Mouse (Mus musculus): ENCODE measurements around the gene Smchd1.

The Smchd1 gene

DNA sequence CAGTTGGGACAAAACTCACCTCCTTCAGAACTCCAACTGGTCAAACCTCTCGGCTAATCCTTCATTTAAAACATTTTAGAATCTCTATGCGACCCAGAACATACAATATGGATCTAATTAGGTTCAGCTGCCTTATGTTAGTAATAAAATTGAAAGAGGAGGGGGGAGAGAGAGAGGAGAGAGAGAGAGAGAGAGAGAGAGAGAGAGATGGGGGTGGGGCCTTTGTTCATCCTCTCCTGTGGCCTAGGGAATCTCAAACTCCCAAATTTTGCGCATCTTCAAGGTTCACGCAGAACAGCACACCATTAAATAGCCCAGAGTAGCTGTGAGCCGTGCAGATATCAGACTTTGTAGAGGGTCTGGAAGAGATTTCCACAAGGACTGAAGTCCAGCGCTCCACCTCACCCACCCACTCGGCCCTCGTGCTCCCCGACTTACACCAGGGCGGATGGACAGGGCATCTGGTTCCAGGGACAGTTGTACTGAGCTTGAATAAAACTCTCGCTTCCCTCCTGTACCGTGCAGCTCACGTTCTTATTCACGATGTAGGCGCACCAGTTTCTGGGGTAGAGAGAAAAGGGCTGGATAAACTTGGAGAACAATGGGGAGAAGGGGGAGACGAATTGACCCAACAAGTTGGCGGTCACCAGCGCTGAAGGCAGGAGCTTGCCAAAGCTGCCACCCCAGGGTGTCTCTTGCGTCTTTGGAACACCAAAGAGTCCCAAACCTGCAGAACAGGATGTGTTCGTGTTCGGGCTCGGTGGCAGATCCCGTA, 165.2 kb downstream of the Smchd1 start:
- DNase-seq (ENCODE audit: low read depth) = peak; percentile 13

DNA sequence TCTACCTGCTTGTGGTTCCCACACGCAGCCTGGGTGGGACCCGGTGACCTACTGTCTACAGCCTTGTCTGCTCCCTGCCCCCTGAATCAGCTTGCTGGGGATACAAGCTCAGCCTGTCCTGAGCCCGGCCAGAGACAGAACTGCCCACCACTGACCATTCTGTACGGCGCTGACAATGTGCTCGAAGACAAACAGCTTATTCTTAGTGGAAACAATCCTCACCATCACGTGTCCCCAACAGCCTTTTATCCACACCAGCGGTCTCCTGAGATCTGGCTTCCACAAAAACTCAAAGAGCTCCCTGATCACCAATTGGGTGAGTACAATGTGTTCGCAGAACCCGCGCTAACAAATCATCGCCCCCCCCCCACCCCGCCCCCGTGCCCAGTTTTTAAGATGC, 166.0 kb downstream of the Smchd1 start:
- DNase-seq (ENCODE audit: low read depth) = no peak

DNA sequence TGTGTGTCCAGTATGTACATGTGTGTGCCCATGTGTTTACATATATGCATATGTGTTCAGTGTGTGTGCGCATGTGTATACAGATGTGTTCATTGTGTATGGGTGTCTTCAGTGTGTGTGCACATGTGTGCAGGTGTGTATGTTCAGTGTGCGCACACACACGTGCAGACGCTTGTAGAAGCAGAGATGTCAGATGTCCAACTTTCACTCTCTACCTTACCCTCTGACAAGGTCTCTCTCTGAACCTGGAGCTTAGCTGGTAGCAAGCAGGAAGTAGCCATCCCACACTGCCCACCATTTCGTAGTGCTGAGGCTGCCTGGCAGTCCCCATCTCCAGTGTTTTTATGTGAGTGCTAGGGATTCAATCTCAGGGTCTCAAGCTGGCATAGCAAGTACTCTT, 166.8 kb downstream of the Smchd1 start:
- no peak for DNase-seq (ENCODE audit: low read depth)

DNA sequence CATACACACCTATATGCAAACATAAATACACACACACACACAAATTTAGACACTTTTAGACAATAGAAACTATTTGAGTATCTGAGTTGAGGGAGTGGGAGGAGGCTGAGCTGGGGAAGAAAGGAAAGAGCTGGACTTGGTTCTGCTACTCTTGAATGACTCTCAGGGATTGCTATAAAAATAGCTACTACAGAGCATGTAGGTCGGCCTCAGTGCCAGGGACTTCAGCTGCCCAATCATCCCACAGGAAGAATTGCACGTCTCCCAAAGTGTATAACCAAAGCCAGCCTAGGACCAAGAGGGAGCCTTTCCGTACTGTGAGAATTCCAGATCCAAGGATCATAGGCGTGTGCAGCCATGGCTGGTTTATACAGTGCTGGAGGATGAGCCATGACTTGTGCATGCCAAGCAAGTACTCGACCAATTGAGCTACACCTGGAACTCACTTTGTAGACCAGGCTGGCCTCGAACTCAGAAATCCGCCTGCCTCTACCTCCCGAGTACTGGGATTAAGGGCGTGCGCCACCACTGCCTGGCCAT, 167.8 kb downstream of the Smchd1 start:
- no peak for DNase-seq (ENCODE audit: low read depth)

DNA sequence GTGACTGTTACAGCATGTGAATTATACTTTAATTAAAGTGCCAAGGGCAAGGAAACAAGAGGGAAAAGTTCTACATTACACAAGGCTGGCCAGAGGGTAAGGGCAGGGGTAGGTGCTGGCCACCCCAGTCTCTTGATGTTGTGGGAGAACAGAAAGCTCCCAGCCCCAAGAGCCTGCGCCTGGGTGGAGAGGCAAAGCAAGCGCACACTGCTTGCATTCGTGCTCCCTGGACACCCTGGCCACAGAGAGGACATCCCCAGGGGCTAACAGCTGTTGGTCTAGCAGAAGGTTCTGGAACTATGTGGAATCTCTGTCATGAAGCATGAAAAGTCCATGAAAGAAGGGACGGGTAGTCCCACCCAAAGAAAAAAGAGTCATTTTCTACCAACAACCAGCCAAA, 168.4 kb downstream of the Smchd1 start:
- no peak for DNase-seq (ENCODE audit: low read depth)

DNA sequence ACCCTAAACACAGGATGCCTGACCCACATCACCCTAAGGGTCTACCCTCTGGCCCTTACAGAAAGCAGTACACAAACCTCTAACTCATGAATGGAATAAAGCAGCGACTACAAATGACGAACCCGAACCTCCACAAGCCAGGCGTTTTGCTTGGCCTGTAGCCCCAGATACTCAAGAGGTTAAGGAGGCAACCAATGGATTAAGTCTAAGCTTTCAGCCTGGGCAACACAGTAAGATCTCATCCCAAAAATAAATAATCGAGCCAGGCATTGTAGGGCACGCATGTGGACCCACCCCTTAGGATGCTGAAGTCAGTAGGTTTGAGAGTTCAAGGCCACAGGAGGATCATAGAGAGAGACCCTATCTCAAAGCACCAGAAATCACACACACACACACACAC, 169.1 kb downstream of the Smchd1 start:
- DNase-seq (ENCODE audit: low read depth) = no peak

DNA sequence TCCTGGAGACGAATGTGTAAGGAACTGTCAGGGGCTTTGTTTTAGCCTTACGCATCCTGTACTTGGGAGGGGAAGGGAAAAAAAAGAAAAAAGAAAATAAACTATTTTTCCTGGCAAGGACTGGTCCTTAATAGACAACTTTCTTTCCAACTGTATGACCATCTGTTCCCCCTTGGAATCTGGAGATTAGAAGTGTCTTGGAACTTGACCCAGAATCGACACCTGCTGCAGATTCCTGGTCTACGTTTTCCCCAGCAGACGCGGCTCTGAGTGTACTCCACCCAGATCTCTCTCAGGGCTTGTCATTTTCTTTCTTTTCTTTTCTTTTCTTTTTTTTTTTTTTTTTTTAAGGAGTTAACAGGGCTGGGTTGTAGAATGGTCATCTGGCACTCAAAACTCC, 171.7 kb downstream of the Smchd1 start:
- DNase-seq (ENCODE audit: low read depth) = no peak

DNA sequence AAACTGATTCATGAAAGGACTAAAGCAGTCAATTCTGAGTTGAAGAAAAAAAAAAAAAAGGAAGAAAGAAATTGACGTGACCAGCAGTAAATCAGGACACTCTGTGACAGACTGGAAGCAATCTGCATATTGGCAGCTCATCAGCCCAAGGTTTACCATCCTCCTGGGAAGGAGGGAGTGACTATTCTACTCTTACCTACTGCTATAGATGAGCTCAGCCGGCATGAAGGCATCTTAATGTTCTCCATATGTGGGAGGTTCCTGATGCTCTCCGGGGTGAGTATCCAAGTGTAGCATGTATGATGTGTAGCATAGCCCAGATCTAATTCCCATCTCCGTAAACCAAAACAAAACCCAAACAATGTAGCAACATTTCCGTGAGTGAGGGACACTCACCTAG, 173.7 kb downstream of the Smchd1 start:
- no peak for DNase-seq (ENCODE audit: low read depth)

DNA sequence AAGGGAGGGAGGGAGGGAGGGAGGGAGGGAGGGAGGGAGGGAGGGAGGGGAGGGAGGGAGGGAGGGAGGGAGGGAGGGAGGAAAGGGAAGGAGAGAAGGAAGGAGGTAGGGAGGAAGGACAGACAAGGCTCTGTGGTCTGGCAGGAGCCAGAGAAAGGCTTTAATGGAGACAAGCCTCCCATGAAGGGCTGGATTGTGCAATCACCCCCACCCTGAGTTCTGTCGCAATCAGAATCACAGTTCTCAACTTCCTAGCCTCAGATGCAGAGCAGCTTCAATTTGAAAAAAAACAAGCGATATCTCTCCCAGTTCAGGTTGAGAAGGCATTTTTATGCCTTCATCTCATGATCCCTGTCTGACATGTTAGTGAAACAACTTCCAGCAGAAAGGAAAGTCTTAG, 174.8 kb downstream of the Smchd1 start:
- DNase-seq (ENCODE audit: low read depth) = no peak

DNA sequence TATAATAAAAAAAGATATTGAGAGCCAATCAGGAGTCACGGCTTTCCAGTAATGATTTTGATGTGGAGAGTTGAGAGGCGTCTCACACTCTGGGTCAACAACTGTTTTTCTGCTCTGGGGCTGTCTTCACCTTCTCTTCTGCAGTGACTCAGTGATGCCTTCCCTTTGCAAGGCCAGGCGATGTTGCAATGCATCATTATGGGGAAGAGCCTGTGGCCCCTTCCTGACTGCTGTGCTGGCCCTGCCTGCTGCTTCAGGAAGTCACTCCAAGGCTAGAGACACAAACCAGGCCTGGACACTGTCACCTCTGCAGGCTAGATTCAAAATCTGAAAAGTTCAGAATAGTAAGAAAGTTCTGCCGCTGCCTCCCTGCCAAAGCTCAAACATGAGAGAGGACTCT, 175.3 kb downstream of the Smchd1 start:
- DNase-seq (ENCODE audit: low read depth) = no peak

DNA sequence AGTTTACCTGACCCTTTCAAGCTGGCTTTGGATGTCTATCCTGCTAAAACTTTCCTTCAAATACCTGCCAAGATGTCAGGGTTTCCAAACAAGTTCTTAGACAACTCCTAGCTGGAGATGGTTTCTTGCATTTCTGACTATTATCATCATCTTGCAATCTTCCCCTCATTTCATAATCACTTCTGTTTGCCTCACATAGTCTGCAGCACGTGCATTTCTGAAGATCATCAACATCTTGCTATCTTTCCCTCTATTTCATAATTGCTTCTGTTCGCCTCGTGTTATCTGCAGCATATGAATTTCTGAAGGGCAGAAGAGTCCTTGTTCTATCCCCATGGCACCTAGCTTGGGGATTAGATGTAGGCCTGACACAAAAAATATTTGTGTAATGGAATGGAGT, 180.6 kb downstream of the Smchd1 start:
- DNase-seq (ENCODE audit: low read depth) = no peak
